Mouse (Mus musculus) small intestine, adult 2 months (tissue): Measurements from ENCODE around the gene Gm49355.

Source experiments
- CTCF ChIP-seq: fragments of 200-500 bp; IDR thresholded peaks from 2 replicates; pipeline ENCODE4 v1.5.1; 2012; ENCODE audit warnings: low read depth, mild to moderate bottlenecking, control low read depth, inconsistent platforms, low read length, moderate library complexity, mixed read lengths; ENCODE audit not compliant: insufficient replicate concordance, insufficient read length; ENCODE audit errors: extremely low read depth
- POLR2A ChIP-seq: fragments of 200-500 bp; IDR thresholded peaks from 2 replicates; pipeline ENCODE4 v1.6.1; 2012; ENCODE audit warnings: low read depth, mild to moderate bottlenecking, control low read depth, inconsistent platforms, low read length, moderate library complexity

DNA sequence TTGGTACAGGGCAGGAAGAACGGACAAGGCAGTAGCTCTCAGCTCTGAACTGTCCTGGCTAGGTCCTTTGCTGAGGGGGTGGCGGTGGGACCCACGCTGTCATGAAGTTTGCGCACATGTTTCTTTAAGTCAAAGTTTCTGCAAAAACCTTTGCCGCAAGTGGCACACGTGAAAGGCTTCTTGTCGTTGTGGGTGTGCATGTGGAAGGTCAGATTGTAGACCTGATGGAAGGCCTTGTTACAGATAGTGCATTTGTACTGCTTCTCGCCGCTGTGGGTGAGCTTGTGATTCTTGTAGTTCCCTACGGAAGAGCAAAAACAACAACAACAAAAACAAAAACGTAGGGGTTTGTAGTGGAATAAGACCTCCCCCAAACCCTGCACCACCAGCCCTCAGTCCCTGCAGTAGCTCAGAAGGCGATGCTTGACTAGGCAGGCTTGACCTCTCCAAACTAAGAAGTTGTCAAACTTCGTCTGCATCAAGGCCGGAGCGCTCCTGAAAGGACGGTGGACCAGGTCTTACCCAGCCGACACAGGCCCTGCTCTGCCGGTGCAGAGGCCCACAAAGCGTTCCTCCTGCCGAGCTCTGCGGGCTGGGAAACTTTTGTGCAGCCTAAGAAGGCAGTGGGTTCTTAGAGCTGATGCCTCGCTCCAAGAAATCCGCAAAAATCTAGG, 58.8 kb downstream of the Gm49355 start:
- TF ChIP-seq POLR2A (no peak), CTCF (no peak)
